Mouse (Mus musculus) C2C12 (cell line): ENCODE measurements around the gene Dvl2.

Source experiments
- CEBPB ChIP-seq: IDR thresholded peaks from one replicate; pipeline ENCODE4 v1.6.1; 2011; ENCODE audit warnings: low read depth, mild to moderate bottlenecking, control low read depth, moderate library complexity
- CTCF ChIP-seq: IDR thresholded peaks from one replicate; pipeline ENCODE4 v1.5.1; 2011; ENCODE audit not compliant: control insufficient read depth, insufficient read depth, insufficient read length
- MYOD1 ChIP-seq: IDR thresholded peaks from one replicate; pipeline ENCODE4 v1.6.1; 2011; ENCODE audit warnings: low read depth; ENCODE audit not compliant: control insufficient read depth, insufficient read length
- USF1 ChIP-seq: IDR thresholded peaks from one replicate; pipeline ENCODE4 v1.6.1; 2011; ENCODE audit warnings: low read depth, mild to moderate bottlenecking, control low read depth, moderate library complexity

DNA sequence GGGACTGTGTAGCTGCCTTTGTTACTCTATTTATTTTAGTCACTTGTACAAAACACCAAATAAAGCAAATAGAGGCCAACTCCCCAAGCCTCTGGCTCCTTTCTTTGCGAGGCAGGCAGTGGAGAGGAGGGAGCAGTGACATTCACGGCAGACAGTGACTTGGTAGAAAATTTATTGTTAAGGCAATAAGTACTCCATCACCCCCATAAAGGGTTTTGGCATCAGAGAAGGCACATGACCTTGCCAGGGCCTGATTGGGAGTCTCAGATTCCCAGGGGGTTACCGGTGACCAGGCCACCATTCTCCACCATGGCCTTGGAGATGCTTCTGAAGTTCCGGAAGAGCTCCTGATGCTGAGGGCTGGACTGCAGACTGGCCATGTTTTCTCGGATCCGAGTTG lies 9.6 kb downstream of the Dvl2 start:
- TF ChIP-seq USF1, result no peak
- TF ChIP-seq CTCF, result no peak
- TF ChIP-seq CEBPB, result no peak
- TF ChIP-seq MYOD1, result no peak
